Mouse (Mus musculus) embryonic fibroblast, embryonic 13.5 days (primary cell): ENCODE measurements around the gene G0s2.

Experiments used
- CTCF ChIP-seq: IDR thresholded peaks from 2 replicates; pipeline ENCODE4 v1.5.1; 2011; ENCODE audit warnings: mild to moderate bottlenecking, control low read depth, low read length, moderate library complexity, borderline replicate concordance; ENCODE audit not compliant: insufficient read depth
- POLR2A ChIP-seq: IDR thresholded peaks from 2 replicates; pipeline ENCODE4 v1.6.1; 2011; ENCODE audit warnings: low read depth, mild to moderate bottlenecking, control low read depth, low read length, moderate library complexity

GRCm38 (mm10) chr1:193270965-193271763 is 1.9 kb downstream of the G0s2 start:
- TF ChIP-seq CTCF (no peak), POLR2A (no peak)
